In the genomic region with DNA sequence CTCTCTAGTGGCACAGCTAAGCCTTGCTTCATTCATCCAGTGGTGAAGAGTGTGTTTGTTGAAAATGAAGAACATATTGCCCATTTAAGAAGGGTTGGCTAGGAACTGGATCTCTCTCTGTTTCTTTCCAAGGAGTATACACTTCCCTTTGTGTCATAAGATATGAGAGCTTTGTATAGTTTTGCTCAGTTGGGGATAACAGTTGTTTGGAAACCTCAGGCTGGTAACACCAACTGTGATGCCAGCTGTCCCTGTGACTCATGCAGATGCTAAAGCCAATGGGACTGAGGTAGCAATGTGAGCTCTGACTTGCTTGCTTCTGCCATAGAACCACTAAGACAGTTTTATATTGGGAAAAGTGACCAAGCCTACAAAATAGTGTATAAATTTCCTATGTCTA, we compare ENCODE assay signal across 15 mouse cellular contexts. TPM values are rescaled to one million over a fixed set of nuclear protein-coding genes. Genes with fewer than 3 reads are reported as not detected.
DNase-seq lines count a peak whose midpoint lies in the region; ATAC-seq lines count a peak whose summit lies in the region.
"Had no signal": no experiment of that assay in that cellular context is flagged by ENCODE, and none has a peak within 500 bp of the region (broad histone marks: within the 10 kb centered on the region; RNA-seq: fewer than 3 reads in every experiment).

No protein-coding gene starts in this region.

- ATAC-seq in inflammation-experienced regulatory T-cells, adult 6 months, result no peak
- no peak for ATAC-seq in megakaryocyte-erythroid progenitor cell, adult 5-6 weeks (replicated peaks; ENCODE audit: low FRiP score, low TSS enrichment, poor library complexity, severe bottlenecking)

- DNase-seq in frontal cortex, adult 2 months (ENCODE audit: extremely low spot score in 1 of 2, low spot score in 1 of 2), result peak; percentile 38 to 72
- no peak for DNase-seq in frontal cortex, postnatal 25 days (ENCODE audit: low spot score in 2 of 2)
- peak; percentile 66 to 75 for DNase-seq in right cerebral cortex, adult 2 months (ENCODE audit: low spot score in 2 of 2)
- no peak for DNase-seq in right cerebral cortex, postnatal 14 days
- DNase-seq in layer of hippocampus, postnatal 36 days, result peak; percentile 35 to 47
- no peak for DNase-seq in spleen, postnatal 14 days (ENCODE audit: low spot score in 2 of 2)
- DNase-seq: adrenal gland, postnatal 25 days; B cell, adult 2 months; kidney, adult 2 months; liver; lung, embryonic 14.5 days; thymus, postnatal 25 days had no signal

RNA-seq across cellular contexts. Expression of gene Nod2, which starts 8.2 kb away (rescaled TPM):
- 0.17 and 0.18 TPM in 2 replicates for polyA plus RNA-seq in frontal cortex, adult 2 months (2012; rRNA removed)
- total RNA-seq in layer of hippocampus, postnatal 36 days (2021), result under 1 TPM; 0.27 to 0.30 TPM
- polyA plus RNA-seq in inflammation-experienced regulatory T-cells, adult 6 months (2017; shearing (Covaris generic)), result 1 to 10 TPM; 2.4 to 4.3 (median 3.8) TPM
- total RNA-seq in megakaryocyte-erythroid progenitor cell, adult 5-6 weeks (2014; fragmentation: Nextera tagmentation), result not detected in 2 replicates
- total RNA-seq in megakaryocyte-erythroid progenitor cell, adult 5-6 weeks (2017), result 0.19 TPM in 1 of 2 replicates, not detected in the other
- polyA plus RNA-seq: hindbrain, embryonic 15.5 days had no signal

RNA-seq across cellular contexts. Expression of gene Snx20, which starts 19.4 kb away (rescaled TPM):
- polyA plus RNA-seq in frontal cortex, adult 2 months (2012; rRNA removed), result 1.2 and 1.3 TPM in 2 replicates
- total RNA-seq in layer of hippocampus, postnatal 36 days (2021), result 1 to 10 TPM; 1.2 to 1.6 TPM
- polyA plus RNA-seq in inflammation-experienced regulatory T-cells, adult 6 months (2017; shearing (Covaris generic)), result 10 to 100 TPM in 1 of 3 experiments, 1 to 10 TPM in 2; 6.2 to 12.0 (median 9.3) TPM
- total RNA-seq in megakaryocyte-erythroid progenitor cell, adult 5-6 weeks (2014; fragmentation: Nextera tagmentation), result 3.8 and 6.0 TPM in 2 replicates
- 3.6 and 14.5 TPM in 2 replicates for total RNA-seq in megakaryocyte-erythroid progenitor cell, adult 5-6 weeks (2017)

RNA-seq across cellular contexts. Expression of gene Cyld, which starts 41.5 kb away (rescaled TPM):
- polyA plus RNA-seq in frontal cortex, adult 2 months (2012; rRNA removed), result 27.0 and 29.2 TPM in 2 replicates
- total RNA-seq in layer of hippocampus, postnatal 36 days (2021), result 10 to 100 TPM; 83.1 to 89.8 TPM
- polyA plus RNA-seq in inflammation-experienced regulatory T-cells, adult 6 months (2017; shearing (Covaris generic)), result 10 to 100 TPM; 88.9 to 92.6 (median 90.9) TPM
- 22.8 and 23.4 TPM in 2 replicates for total RNA-seq in megakaryocyte-erythroid progenitor cell, adult 5-6 weeks (2014; fragmentation: Nextera tagmentation)
- 23.5 and 31.9 TPM in 2 replicates for total RNA-seq in megakaryocyte-erythroid progenitor cell, adult 5-6 weeks (2017)

Comparison
In these comparisons a context has a peak if more than half of its experiments do, and no peak if none do; other contexts are left out.
1. DNase-seq: peak in frontal cortex, adult 2 months (2 of 2), right cerebral cortex, adult 2 months (2 of 2) and layer of hippocampus, postnatal 36 days (2 of 2); none in frontal cortex, postnatal 25 days (0 of 2), right cerebral cortex, postnatal 14 days (single experiment) and spleen, postnatal 14 days (0 of 2).